Mouse (Mus musculus) ovary, postnatal 14 days (tissue): ENCODE results near the gene Exoc3l.
A peak's percentile ranks its signal among the peaks of the same experiment; 100 is the strongest.

Experiments
- DNase-seq: peaks from one replicate; pipeline ENCODE4 v3.0.0; 2022; ENCODE audit warnings: low spot score

Exoc3l gene

GRCm38 (mm10) chr8:105295895-105296573 is at the start of gene Exoc3l:
Gene Exoc3l, minus strand, starts transcription at chr8:105296101.
- no peak for DNase-seq

DNA sequence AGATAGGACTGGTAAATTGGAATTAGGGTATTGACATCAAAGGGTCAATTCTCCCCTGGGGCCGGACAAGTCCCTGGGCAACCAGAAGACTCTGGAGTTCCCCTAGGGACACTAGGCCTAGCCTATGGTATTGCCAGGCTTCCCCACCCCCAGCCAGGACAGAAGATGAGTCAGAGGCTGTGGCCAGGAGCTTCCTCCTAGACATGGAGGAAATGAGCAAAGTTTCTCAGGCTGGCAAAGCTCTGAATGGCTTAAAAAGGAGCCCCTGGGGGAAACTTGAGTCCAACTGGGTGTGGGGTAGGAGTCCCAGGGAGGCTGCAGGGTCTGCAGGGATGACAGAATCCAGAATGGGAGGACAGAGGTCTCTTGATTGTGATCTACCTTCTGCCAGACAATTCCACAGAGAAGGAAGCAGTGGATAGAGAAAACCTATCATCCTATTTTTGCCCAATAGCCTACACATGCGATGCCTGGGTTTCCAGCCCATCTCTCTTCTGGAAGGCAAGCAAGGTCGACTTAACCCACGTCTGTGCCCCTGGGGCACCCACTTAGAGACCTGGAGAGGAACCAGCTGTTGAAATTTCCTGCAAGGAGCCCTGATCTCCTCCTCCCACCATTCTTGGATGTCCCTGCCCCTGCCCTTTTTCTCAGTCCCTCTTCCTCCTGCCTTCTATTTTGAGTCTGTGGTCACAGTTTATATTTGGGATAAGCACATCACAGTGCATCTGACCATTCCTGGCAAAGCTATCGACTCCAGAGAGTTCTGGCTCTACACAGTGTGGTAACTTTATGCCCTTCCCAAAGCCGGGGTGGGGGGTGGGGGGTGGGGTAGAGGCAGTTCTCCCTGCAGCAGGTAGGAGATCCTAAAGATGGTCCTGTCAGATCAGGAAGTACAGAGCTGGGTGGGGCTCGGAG is 49.4 kb upstream of the Exoc3l start:
- DNase-seq = no peak

GRCm38 (mm10) chr8:105343791-105344574 is 48.1 kb upstream of the Exoc3l start:
- DNase-seq = no peak

- no peak for DNase-seq
Observed at GRCm38 (mm10) chr8:105342768-105343167, 46.9 kb upstream of the Exoc3l start.

DNA sequence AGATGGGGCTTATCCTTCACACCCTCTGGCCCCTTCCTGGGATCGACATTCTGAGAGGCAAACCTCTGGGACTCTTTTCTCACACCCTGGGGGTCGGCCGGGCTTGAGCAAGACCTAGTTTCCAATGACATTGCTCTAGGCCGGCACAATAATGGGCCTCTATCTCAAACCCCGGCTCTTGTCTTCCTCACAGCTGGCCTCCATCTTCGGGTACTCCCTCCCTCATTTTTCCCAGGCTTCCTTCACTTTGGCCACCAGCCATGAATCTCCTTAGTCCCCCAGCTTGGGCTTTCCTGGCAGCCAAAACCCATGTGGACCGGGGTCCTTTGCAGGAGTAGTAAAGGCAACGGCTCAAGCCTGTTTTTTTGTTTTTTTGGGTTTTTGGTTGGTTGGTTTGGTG is 45.5 kb upstream of the Exoc3l start:
- no peak for DNase-seq

GRCm38 (mm10) chr8:105339886-105340635 is 44.2 kb upstream of the Exoc3l start:
- no peak for DNase-seq

DNA sequence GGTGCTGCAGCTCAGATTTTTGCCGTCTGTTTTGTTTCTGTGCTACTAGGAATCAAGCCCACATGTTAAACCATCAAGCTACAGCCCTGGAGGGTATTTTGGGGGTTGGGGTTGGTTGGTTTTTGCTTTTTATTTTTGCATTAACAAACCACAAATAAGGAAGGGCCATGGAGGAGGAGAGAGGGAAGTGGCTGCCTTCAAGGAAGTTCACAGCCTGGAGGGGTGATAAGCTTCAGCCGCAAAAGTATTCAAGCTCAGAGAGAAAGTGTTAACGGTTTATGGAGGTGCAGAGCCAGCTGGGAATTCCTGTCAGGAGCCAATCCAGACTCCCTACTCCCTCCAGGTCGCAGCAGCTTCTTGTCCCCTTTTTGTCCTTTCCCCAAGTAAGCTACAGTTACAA is 43.1 kb upstream of the Exoc3l start:
- no peak for DNase-seq

DNA sequence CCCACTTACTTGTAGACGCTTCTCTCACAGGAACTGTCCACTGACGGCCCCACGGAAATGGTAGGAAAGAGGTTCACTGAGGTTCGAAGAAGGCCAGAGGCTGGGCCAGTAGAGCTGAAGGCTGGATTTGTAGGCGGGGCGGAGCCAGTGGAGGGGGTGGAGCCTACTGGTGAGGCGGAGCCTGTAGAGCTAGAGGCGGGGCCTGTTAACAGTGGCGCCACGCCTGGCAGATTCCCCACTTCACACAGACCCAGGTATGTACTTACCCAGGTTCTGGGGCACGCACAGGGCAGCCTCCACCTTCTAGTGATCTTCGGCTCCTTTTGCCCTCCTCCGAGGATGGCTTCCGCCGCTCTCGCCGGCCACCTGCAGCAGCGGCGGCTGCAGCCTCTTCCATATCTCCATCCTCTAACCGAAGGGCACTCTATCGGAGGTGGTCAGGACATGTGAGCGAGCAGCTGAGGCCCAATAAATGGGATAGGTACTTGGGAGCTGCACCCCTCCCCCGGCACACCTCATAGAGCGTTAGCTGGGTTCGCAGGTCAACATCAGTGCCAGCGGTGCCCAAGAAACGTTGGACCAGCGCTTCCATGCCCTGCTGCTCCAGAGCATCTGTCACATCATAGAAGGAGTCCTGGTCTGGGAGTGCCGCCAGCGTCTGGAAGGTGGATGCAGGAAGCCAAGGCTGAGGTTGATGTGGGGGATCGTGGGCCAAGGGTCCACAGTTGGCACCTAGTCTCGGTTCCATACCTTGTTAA is 40.7 kb upstream of the Exoc3l start:
- no peak for DNase-seq

GRCm38 (mm10) chr8:105332523-105332922 is 36.6 kb upstream of the Exoc3l start:
- no peak for DNase-seq

- no peak for DNase-seq
Observed at GRCm38 (mm10) chr8:105331931-105332330, 36.0 kb upstream of the Exoc3l start.

DNA sequence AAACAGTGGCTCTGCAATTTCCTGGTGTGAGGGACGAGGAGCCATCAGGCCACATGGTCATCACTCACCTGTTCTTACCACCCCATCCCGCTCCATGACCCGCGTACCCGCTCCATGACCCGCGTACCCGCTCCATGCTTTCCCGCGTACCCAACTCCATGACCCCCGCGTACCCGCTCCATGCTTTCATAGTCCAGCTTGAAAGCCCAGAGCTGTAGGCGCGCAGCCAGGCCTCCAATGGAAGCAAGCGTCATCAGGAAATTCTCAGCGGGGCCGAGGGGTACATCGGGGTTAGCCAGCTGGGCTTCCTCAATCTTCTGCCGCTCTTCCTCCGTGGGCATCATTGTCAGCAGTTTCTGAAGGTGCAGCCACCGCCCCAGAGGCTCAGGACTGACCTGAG is 35.6 kb upstream of the Exoc3l start:
- no peak for DNase-seq

DNA sequence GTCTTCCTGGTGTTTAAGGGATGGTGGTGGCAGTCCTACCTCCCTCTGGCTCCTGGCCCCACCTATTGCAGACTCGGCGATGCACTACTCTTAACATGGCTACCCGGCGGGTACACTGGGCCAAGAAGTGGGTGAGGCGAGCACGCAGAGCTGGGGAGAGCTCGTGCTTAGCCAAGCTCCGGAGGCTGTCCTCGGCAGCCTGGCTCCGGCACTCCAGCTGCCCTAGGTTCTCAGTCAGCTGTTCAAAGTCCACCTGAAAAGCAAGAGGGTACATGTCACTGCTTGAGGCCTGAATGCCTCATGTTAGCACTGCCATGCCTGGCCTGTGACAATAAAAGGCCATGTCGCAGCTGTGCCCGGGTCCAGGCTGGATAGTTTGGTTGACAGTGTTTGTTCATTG is 34.4 kb upstream of the Exoc3l start:
- DNase-seq = no peak

GRCm38 (mm10) chr8:105326968-105327367 is 31.1 kb upstream of the Exoc3l start:
- DNase-seq = no peak

DNA sequence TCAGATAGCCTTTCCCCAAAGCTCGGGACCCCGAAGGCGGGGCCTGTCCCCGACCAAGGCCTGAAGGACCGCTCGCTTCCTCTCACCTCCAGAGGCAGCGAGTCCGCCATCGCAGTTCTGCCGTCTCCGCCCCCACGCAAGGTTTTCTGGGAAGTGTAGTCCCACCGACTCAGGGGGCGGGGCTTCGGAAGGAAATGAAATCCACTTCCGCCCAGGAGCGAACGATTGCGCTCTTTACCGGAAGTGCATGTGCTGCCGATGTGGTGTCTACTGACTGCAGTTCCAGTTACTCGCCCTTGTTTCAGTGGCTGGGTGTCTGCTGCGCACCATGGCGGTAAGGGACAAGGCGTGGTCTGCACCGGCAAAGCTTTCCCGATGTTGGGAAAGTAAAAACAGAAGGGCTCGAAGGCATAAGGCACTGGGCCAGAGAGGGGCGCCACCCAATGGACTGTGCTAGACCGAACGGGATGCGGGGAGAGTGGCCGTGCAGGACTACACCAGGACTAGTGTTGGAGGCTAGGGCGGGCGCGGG is 30.3 kb upstream of the Exoc3l start, which contains the start of the genes Lrrc29 and Tmem208:
Gene Lrrc29 (minus strand): TSS at position 138 of the 532 bp plus-strand sequence.
Gene Tmem208 (plus strand): TSS at position 214 of the 532 bp plus-strand sequence.
- DNase-seq = peak; percentile 95

- no peak for DNase-seq
Observed at GRCm38 (mm10) chr8:105325641-105326093, 29.8 kb upstream of the Exoc3l start.

DNA sequence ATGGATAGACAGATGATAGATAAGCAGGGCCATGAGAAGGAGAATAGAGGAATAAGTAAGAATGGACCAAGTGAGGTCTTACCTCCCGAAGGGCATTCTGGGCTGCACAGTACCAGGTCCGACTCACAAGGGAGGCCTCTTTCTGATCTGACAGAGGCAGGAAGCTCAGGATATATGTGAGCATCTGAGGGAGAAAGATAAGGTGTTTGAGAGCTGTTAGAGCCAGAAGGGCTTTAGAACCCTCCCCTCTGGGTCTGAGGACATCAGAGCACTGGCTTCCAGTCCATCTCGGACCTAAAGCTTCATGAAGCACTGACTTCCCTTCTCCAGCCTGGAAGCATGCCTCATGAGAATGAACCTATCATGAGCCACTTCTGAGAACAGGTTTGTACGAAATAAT is 27.3 kb upstream of the Exoc3l start:
- no peak for DNase-seq

GRCm38 (mm10) chr8:105318662-105319190 is 22.8 kb upstream of the Exoc3l start:
- DNase-seq = no peak

DNA sequence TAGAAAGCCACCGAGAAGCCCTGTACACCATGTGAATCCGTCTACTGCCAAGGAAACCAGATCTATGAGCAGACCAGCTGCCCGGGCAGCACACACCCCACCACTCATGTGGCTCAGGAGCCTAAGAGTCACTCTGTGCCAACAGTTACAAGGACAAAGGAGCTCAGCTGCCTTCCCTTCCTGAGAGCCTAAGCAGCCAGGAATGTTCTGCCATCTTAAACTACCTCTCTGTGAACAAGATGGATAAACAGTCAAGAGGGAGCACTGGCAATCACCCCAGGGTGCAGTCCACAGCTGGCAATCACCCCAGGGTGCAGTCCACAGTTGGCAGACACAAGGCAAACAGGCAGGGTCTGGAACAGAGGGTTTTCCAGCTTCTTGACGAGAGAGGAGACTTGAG is 22.0 kb upstream of the Exoc3l start:
- DNase-seq = no peak

DNA sequence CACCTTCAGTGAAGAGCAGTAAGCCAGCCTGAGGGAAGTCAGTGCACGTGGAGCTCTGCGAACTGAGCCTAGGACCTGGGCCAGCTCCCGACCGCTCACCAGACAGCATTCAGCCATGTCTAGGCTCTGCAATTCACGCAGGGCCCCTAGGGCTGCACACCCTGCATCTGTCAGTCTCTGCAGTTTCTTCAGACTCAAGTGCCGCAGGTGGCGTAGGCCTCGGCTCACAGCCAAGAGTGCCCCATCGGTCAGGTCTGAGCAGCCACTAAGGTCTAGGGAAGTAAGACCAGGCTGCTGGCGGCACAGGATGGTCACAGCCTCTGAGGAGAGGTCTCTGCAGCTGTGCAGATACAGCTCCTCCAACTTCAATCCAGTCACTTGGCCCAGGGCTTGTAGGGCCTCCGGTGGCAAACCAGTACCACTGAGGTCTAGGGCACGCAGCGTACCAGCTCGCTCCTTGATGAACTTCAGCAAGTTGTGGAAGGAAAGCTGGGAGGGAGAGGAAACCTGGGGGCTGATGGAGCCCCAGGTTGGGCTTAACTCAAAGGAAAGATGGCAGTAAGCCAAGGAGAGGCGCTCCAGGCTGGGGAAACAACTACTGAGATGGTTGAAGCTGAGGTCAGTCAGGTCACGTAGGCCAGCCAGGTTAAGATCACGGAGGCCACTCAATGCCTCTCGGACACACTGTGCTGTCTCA is 19.3 kb upstream of the Exoc3l start:
- DNase-seq = no peak
